Mouse (Mus musculus) urinary bladder, postnatal 10 days (tissue): ENCODE measurements around the gene Kpna2.
"Not testable (repeated sequence)": the region's sequence is repeated elsewhere in the genome, so short reads cannot be mapped to it uniquely, and the experiment has no call there.

Experiments used
- DNase-seq: peaks from one replicate; pipeline ENCODE4 v3.0.0; 2022; ENCODE audit warnings: low spot score

The Kpna2 gene

DNA sequence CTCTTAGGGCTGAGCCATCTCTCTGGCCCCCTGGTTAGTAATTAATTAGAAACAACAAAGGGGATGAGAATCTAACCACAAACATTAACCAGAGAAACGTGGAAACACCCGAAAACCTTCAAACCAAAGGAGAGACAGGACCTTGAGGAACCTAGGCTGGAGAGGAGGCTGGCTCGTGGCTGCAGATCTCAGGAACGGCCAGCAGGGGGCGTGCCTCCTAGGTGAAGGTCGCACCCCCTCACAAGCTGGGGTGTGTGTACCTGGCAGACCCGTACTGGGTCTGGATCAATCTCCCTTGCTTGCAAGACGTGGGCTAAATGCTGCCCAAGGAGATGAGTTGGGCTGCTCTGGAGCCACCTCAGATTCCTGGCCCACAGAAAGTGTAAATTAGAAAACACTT lies 19.3 kb upstream of the Kpna2 start:
- no peak for DNase-seq

DNA sequence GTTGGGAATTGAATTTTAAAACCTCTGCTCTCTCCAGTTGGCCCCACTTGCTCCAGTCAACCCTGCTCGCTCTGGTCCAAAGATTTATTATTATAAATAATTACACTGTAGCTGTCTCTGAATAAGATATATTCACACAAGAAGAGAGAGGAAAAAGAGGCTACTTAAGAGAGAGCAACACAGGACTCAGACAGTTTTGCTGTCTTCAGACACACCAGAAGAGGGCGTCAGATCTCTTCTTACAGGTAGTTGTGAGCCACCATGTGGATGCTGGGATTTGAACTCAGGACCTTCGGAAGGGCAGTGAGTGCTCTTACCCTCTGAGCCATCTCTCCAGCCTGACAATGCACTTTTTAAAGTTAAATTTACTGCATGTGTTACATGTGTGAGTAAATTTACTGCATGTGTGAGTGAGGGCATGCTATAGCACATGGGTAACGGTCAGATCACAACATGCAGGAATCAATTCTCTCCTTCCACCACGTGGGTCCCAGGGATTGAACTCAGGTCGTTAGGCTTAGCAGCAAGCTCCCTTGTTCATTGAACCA lies 18.1 kb upstream of the Kpna2 start:
- no peak for DNase-seq

DNA sequence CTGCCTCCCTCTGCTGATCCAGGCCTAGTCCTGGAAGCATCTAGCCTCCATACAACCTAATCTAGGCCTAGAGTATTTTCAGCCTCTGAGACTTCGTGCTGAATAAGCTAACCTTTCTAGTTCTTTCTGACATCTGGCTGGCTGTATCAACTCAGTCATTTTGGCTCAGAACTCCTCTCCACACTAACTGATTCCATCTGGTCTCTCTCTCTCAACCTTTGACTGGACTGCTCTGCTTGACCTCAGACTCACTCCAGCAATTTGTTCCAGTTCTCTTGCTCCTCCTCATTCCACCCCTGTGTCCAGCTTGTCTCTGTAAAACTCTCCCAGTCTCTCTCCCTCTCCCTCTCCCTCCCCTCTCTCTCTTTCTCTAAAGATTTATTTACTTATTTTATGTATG lies 17.6 kb upstream of the Kpna2 start:
- DNase-seq, result no peak

DNA sequence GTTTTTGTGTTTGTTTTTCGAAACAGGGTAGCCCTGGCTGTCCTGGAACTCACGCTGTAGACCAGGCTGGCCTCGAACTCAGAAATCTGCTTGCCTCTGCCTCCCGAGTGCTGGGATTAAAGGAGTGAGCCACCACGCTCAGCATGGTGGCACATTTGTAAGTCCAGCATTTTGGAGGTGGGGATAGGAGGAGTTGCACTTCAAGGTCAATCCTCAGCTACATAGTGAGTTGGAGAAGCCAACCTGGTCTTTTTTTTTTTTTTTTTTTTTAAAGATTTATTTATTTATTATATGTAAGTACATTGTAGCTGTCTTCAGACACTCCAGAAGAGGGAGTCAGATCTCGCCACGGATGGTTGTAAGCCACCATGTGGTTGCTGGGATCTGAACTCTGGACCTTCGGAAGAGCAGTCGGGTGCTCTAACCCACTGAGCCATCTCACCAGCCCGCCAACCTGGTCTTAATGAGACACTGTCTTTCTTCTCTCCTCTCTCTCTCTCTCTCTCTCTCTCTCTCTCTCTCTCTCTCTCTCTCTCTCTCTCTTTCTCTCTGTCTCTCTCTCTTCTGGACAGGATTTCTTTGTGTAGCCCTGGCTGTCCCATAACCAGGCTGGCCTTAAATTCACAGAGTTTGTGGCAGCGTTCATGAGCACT lies 16.3 kb upstream of the Kpna2 start:
- DNase-seq, result not testable (repeated sequence)

DNA sequence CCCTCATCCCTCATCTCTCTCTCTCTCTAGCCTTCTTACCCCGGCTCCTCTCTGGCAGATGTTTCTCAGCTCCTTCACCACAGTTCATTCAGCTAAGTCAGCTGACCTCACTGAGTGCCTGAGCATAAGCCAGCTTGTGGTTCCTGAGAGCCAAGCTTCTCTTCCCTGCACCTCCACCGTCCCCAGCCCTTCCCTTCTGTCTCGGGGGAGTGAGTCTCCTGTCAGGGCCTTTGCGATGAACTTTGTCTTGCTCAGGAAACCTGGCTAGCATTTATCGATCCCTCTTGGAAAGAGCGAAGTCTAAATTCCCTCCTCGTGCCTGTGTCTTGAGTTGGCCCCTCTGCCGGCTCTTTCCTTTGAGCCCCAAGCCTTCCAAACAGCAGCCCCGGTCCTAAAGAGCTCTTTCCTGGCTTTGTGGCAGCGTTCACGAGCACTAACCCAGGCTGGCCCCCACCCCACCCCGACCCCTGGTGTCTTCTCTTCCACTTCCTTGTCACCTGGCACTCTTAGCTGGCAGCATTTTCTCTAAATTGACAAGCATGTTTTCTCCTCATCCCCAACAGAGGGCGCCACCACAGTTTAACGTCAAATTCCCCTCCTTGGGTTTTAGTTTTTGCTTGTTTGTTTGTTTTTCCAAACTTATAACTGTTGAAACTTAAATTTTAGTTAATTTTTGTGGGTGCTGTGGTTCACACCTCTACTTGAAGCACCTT lies 15.4 kb upstream of the Kpna2 start:
- DNase-seq, result no peak

DNA sequence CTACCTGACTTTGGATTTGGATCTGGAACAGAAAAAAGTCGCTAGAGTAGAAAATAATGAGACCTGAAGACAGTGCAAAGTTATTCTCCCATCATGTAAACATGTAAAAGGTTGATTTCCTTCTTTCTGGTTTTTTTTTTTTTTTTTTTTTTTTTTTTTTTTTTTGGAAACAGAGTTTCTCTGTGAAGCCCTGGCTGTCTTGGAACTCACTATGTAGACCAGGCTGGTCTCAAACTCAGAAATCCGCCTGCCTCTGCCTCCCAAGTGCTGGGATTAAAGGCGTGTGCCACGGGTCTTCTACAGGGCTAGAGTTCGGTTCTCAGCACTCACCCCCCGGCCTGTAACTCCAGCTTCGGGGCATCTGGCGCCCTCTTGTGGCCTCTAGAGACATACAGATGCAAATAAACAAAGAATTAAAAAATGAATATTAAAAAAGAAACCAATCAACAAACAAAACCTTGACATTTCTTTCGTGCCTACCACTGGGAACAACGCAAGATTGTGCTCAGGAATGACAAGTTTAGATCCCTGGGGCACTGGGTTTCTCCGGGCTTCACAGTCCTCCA lies 14.8 kb upstream of the Kpna2 start:
- DNase-seq, result no peak

DNA sequence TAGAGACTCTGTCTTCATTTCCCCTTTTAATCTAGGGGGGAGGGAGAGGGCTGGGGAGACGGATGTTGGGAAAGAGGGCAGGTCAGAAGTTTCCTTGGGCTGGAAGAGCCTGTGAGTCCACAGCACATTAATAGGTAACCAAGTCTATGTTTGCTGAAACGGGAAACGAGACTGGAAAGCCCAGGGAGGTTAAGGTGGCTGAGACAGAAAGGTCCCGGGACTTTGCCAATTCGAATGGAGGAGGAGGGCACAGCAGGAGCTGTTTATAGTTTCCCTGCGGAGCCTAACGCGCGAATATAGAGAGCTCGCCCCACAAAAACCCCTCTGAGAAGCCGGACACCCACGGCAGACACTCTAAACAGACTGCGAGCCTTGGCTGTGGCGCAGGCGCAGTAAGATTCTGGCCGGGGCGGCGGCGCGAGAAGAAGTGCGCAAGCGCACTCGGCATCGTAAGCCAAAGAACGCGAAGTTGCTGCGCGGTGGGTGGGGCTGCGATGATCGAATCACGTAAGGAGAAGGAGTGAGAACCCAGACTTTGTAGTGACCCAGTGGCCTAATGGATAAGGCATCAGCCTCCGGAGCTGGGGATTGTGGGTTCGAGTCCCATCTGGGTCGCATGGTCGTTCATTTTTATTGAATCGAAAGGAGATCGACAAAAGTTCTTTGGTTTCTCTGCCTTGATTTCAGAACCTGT lies 13.1 kb upstream of the Kpna2 start:
- peak; percentile 92 for DNase-seq

DNA sequence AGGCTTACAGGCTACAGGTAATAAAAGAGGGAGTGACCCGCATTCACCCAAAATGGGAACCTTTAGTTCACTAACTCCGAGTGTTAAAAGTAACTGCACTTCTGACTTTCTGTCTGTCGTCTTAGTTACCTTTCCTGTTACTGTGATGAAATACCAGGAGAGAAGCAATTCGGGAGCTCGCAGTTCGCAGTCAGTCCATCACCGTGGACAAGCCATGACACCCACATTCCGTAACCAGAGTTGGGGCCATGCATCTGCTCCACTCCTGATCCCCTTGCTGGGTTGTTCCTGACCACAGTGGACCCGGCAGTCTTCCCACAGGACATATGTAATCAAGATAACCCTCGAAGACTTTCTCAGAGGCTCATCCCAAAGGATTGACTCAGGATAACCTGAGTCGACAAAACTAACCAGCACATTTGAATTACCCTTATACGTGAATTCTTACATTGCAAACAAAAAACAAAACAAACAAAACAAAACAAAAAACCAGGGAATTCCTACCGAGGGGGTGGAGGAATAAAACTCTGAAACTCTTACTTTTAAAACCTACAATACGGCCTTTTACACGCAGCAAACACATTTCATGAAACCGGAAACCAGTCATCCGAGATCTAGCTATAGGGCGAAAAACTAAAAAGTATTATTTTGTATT lies 12.5 kb upstream of the Kpna2 start:
- no peak for DNase-seq

DNA sequence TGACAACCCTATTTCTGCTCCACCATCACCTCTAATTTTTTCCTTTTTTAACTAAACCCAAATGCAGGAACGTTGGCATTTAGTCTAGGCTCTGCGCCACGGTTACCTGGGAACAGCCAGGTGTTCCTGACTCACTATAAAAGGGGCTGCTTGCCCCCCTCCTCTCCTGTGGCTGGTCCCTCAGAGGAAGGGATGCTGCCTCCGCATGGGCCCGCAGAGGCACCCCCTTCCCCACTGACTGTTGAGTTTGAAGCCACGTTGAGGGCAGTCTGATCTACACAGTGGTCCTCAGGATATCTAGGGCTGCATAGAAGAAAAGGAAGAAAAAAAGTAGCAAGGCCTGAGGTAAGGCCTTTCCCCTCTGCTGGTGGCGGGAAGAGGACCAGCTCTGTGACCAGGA lies 11.8 kb upstream of the Kpna2 start:
- no peak for DNase-seq

DNA sequence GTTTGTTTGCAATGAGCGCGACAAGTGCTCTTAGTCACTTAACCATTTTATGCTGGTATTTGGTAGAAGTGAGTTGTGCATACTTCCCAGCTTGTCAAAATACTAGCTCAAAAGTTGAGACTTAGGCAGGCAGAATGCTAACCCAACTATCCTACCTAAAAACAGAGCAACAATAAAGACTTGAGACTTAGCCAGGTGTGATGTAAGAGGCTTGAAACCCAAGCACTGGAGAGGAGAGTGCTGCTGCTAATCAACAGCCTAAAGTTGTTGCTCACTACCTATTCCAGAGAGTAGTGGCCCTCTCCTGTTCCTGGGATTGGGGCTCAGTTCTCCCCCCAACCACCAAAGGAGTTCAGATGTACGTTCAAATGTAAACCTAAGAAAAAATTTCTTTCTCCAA lies 11.1 kb upstream of the Kpna2 start:
- no peak for DNase-seq

DNA sequence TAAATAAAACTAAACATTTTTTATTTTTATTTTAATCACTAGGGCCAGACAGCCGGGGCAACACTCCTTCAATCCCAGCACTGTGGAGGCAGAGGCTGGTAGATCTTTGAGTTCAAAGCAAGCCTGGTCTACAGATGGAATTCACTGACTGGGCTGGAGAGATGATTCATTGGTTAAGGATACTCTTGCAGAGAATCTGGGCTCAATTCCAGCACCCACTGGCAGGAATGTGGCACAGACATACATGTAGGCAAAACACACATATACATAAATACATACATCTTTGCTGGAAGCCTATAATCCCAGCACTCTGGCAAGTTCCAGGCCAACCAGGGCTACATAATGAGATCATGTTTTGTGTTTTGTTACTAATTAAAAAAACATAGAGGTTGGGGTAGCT lies 6.2 kb upstream of the Kpna2 start:
- no peak for DNase-seq

DNA sequence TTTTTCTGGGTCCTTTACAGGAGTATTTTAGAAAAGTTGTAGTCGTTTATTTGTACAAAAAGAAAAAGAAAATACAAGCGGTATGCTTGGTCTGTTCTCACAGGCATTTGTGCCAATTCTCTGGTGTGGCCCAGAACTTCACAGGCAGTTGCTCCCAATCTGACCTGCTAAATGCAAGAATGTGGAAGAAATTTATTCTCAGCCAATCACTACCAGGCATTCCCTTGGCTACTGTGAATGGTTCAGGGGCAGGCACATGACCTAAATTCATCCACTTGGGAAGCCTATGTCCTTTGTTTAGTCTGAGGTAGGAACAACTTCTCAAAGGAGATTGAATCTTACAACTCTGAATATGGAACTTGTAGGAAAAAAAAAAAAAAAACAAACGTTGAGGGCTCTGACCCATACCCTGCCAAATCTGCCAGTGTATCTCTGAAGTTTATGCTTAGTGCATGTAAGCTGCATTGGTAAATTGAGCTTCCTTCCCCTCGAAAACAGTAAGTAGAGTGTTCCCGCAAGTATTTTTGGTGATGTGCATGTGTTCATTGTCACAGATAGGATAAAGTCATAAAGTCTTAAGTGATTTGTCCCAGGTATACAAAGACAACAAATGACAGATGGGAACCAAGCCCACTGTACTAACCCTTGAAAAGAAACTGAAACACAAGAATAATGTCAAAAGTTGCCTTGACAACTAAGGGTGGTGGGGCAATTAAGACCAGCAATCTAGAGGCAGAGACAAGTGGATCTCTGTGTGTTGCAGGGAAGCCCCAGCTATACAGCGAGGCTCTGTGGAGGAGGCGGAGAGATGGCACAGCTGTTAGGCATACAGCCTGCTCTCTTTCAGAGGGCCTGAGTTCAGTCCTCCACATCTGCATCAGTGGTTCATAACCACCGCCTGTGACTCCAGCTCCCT lies 2.7 kb upstream of the Kpna2 start:
- DNase-seq, result no peak

DNA sequence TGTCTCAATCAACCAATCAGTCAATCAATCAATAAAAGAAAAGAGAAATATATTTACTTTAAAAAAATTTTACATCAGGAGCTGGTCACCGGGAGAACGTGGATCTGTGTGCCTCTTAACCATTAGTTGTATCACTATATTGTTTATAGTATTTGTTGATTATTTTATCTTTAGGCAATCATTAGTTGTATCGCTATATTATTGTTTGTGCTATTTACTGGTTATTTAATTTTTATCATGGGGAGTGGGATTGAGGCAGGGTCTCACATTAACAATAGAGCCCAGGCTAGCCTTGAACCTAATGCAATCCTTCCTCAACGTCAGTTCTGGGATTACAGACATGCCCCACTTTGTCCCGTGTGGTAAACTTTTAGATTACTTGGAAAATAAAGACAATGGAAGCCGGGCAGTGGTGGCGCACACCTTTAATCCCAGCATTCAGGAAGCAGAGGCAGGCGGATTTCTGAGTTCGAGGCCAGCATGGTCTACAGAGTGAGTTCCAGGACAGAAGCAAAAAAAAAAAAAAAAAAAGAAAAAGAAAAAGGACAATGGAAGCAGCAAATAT lies 690 bp upstream of the Kpna2 start:
- no peak for DNase-seq

DNA sequence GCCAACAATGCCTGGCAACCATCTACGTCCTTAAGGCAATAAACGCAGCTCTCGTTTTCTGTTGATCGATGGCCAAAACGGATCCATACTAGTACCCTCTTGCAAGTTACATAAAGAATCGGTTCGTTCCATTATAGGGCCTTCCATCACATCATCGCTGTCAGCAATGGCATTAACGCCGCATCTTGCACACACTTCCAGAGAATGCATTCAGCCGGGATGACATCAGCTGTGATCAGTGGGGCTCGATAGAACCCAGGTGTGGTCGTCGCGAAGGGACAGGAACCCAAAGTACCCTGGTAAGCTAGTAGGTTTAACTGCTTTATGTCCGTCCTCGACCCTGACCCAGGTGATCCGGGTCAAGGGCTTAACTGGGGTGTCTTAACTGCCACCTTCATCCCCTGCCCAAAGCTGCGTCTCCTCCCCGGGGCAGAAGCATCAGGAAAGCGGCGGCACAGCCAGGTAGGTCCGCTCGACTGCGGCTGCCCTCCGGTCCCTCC lies 640 bp downstream of the Kpna2 start:
- DNase-seq, result no peak

DNA sequence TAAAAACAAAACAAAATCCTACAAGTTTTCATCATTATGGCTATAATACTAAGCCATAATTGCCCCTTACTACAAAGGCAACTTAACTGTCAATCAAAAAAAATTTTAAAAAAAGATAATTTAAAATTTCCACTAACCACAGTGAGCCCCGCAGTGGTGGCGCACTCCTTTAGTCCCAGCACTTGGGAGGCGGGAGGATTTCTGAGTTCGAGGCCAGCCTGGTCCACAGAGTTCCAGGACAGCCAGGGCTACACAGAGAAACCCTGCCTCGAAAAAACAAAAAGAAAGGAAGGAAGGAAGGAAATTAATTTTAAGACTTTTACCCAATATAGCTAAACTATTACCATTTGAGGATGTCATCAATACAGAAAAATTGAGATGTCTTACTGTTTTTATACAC lies 1.4 kb downstream of the Kpna2 start:
- DNase-seq, result no peak

DNA sequence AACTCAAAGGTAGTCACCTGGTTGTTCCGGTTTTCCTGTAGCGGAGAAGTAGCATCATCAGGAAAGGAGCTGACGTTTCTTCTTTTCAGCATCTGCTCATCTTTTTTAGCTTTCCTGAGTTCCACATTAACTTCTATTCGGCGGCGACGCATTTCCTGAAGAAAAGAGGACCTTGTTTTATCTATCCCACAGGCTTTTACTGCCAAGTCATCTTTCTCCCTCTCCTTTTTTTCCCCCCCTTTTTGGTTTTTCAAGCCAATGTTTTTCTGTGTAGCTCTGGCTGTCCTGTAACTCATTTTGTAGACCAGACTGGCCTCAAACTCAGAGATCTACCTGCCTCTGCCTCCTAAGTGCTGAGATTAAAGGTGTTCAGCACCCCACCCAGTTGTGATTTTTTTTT lies 2.8 kb downstream of the Kpna2 start:
- DNase-seq, result not testable (repeated sequence)

DNA sequence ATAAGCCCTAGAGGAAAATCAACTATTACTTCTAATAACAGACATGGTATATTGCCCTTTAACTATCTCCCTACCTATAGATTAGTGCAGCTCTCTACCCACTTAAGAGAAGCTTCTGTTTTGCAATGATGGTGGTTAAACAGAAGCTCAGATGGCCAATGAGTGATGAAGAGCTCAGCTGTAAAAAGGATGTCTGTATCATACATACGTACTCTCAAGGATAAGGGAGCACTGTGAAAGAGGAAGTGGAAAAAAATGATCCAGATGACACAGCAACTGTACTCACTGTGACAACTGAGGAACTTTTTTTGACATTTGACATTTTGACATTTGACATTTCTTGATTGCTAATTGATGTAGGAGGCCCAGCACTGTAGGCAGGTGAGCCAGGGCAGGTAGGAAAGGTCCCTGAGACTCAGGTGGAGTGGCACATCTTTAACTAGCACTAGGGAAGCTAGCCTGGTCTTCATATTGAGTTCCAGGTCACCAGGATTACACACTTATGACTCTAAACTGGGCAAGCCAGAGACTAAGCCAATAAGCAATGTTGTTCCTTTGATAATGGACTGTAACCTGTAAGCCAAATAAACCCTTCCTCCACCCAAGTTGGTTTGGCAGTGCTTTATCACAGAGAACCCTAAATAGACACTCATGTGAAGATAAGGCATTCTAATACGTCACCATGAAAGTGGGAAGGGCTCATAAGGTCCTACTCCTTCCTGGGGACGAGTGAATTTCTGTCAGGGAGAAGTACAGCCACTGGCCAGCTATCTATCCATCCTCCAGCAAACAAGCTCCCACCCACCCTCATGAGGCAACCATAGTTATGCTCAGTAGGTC lies 4.9 kb downstream of the Kpna2 start:
- no peak for DNase-seq

DNA sequence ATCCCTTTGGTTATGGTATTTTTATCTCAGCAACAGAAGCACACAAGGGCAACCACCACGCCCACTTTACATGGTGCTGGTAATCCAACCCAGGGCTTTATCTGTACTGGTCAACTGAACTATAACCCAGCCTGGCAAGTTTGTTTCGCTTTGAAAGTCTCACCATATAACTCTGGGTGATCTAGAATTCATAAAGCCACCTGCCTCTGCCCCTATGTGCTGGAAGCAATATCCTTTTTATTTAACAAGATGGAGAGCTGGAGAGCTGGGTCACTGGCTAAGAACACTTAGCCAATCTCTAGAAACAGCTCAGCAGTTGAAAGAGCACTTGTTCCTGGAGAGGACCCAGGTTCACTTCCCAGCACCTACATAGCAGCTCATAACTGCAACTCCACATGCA lies 12.0 kb downstream of the Kpna2 start:
- no peak for DNase-seq

DNA sequence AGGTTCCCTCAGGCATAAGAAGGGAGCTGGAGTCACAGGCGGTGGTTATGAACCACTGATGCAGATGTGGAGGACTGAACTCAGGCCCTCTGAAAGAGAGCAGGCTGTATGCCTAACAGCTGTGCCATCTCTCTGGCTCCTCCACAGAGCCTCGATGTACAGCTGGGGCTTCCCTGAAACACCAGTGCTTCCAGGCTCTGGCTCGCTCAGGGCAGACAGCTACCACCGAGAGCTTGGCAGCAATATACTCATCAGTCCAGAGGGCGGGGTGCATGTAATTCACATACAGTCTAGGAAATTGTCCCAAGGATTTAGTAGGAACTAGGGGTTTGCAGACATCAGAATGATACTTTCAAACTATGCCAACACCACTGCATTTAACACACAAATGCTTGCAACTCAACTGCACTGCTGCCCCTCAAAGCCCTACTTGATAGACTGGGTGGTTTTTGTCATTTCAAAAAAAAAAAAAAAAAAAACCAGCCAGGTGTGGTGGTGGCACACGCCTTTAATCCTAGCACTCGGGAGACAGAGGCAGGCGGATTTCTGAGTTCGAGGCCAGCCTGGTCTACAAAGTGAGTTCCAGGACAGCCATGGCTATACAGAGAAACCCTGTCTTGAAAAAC lies 13.2 kb downstream of the Kpna2 start:
- DNase-seq, result not testable (repeated sequence)
